Comparison of ENCODE assay signal across 19 mouse cellular contexts in genomic region chr13:32833237-32833636, GRCm38 (mm10). TPM values are rescaled to one million over a fixed set of nuclear protein-coding genes. Genes with fewer than 3 reads are reported as not detected.
DNase-seq lines count a peak whose midpoint lies in the region; ATAC-seq and TF ChIP-seq lines count a peak whose summit lies in the region.
"Had no signal": no experiment of that assay in that cellular context is flagged by ENCODE, and none has a peak within 500 bp of the region (broad histone marks: within the 10 kb centered on the region; RNA-seq: fewer than 3 reads in every experiment).

No protein-coding gene starts in this region.

- H3K79me2 ChIP-seq in CH12.LX (replicated peaks; ENCODE audit: control insufficient read depth, extremely low read depth, insufficient read depth, poor library complexity, severe bottlenecking) = no peaks in the 10 kb centered on the region

- no peak for TF ChIP-seq EP300 in CH12.LX (IDR thresholded peaks at IDR 0.05; ENCODE audit: low read length)

- TF ChIP-seq RAD21 in CH12.LX (IDR thresholded peaks at IDR 0.05; ENCODE audit: low read depth, low read length) = no peak

- H3K4me2 ChIP-seq in CH12.LX (ENCODE audit: insufficient read depth, low read depth, poor library complexity, severe bottlenecking) = no peak overlapping the region
- H3K4me2 ChIP-seq: forebrain, embryonic 15.5 days; heart, embryonic 15.5 days; hindbrain, embryonic 14.5 days; lung, embryonic 15.5 days; midbrain, embryonic 13.5 days had no signal

- peak; percentile 30 for DNase-seq in lung, postnatal 36 days
- DNase-seq in lung, postnatal 4 days = no peak
- peak; percentile 38 for DNase-seq in CH12.LX (ENCODE audit: extremely low read depth)
- DNase-seq in brain, adult 2 months (ENCODE audit: low read depth, low spot score) = peak; percentile 84
- no peak for DNase-seq in cerebellum, adult 8-10 months
- no peak for DNase-seq in c-Kit-positive CD71-positive TER-119-positive erythroid progenitor cells, embryonic 14.5 days (ENCODE audit: low spot score)
- DNase-seq: adrenal gland, postnatal 14 days; gastrocnemius, postnatal 14 days; kidney, adult 2 months; liver had no signal

- no peaks in the 10 kb centered on the region for H3K36me3 ChIP-seq in CH12.LX (replicated peaks in 1 of 2; ENCODE audit: control insufficient read depth in 1 of 2, insufficient read depth in 1 of 2, low read length in 1 of 2)
- H3K36me3 ChIP-seq: forebrain, embryonic 15.5 days; heart, embryonic 15.5 days; lung, embryonic 15.5 days; midbrain, embryonic 13.5 days had no signal

- ATAC-seq in megakaryocyte progenitor cell, adult 5-6 weeks (replicated peaks; ENCODE audit: poor library complexity) = peak; percentile 35
- ATAC-seq: forebrain, embryonic 15.5 days; midbrain, embryonic 13.5 days had no signal

- no peak for TF ChIP-seq POLR2A in CH12.LX (IDR thresholded peaks at IDR 0.05; ENCODE audit: low read depth, low read length)

- no peak overlapping the region for H3K9ac ChIP-seq in CH12.LX (ENCODE audit: insufficient read depth, low read depth)
- H3K9ac ChIP-seq: forebrain, embryonic 15.5 days; heart, embryonic 15.5 days; hindbrain, embryonic 14.5 days; lung, embryonic 15.5 days; midbrain, embryonic 13.5 days had no signal

- in situ Hi-C loops in CH12.LX (cut with MboI; ENCODE audit: low pct_ligation_motif_present, low pct_unique_long_range_greater_than_20kb, low sequenced_read_pairs) = no loop called here

- H3K27ac ChIP-seq in CH12.LX (ENCODE audit: insufficient read depth, low read depth) = no peak overlapping the region
- H3K27ac ChIP-seq: forebrain, embryonic 15.5 days; heart, embryonic 15.5 days; hindbrain, embryonic 14.5 days; lung, embryonic 15.5 days; midbrain, embryonic 13.5 days had no signal

- H3K27me3 ChIP-seq in CH12.LX (replicated peaks) = no peaks in the 10 kb centered on the region
- H3K27me3 ChIP-seq: forebrain, embryonic 15.5 days; heart, embryonic 15.5 days; lung, embryonic 15.5 days; midbrain, embryonic 13.5 days had no signal

- TF ChIP-seq CTCF in CH12.LX (conservative IDR thresholded peaks at IDR 0.05 in 1 of 2, IDR thresholded peaks at IDR 0.05 in 1 of 2; ENCODE audit: low read depth in 2 of 2, low read length in 2 of 2) = no peak

- no peak overlapping the region for H3K4me3 ChIP-seq in CH12.LX (replicated peaks in 1 of 3; ENCODE audit: low read depth in 2 of 3, low read length in 2 of 3, poor library complexity in 1 of 3)
- H3K4me3 ChIP-seq: forebrain, embryonic 15.5 days; heart, embryonic 15.5 days; lung, embryonic 15.5 days; midbrain, embryonic 13.5 days had no signal

- no peaks in the 10 kb centered on the region for H3K9me3 ChIP-seq in CH12.LX (replicated peaks; ENCODE audit: low read length)
- H3K9me3 ChIP-seq: forebrain, embryonic 15.5 days; heart, embryonic 15.5 days; lung, embryonic 15.5 days; midbrain, embryonic 13.5 days had no signal

- dilution Hi-C loops in CH12.LX (cut with MboI; ENCODE audit: extremely low pct_ligation_motif_present, extremely low pct_unique_long_range_greater_than_20kb, low sequenced_read_pairs) = no loop called here

- H3K4me1 ChIP-seq in CH12.LX (ENCODE audit: control insufficient read depth in 1 of 2, insufficient read depth in 2 of 2) = peaks cover 10 to 84% of the 10 kb centered on the region in 2 experiments
- H3K4me1 ChIP-seq: forebrain, embryonic 15.5 days; heart, embryonic 15.5 days; lung, embryonic 15.5 days; midbrain, embryonic 13.5 days had no signal

TF ChIP-seq in CH12.LX, 34 proteins besides CTCF, POLR2A, EP300 and RAD21:
- TF ChIP-seq E2F4 (IDR thresholded peaks at IDR 0.05; ENCODE audit: insufficient replicate concordance, low read depth, low read length) (no peak), MYC (IDR thresholded peaks at IDR 0.05; ENCODE audit: low read depth, low read length) (no peak), POLR2AphosphoS2 (IDR thresholded peaks at IDR 0.05; ENCODE audit: low read depth, low read length) (no peak), TBP (conservative IDR thresholded peaks at IDR 0.05; ENCODE audit: low read depth, low read length) (no peak), ZNF384 (IDR thresholded peaks at IDR 0.05; ENCODE audit: low read depth, low read length) (no peak), UBTF (IDR thresholded peaks at IDR 0.05; ENCODE audit: low read depth, low read length) (no peak), CHD1 (IDR thresholded peaks at IDR 0.05; ENCODE audit: low read depth, low read length) (no peak), SMC3 (IDR thresholded peaks at IDR 0.05; ENCODE audit: low read depth, low read length) (no peak), JUND (conservative IDR thresholded peaks at IDR 0.05; ENCODE audit: low read depth, low read length) (no peak), CHD2 (IDR thresholded peaks at IDR 0.05; ENCODE audit: low read length) (no peak), ZMIZ1 (IDR thresholded peaks at IDR 0.05; ENCODE audit: low read depth, low read length) (no peak), GABPA (IDR thresholded peaks at IDR 0.05; ENCODE audit: insufficient replicate concordance, low read depth, low read length) (no peak), ZKSCAN1 (IDR thresholded peaks at IDR 0.05; ENCODE audit: borderline replicate concordance, low read depth, low read length) (no peak), NELFE (IDR thresholded peaks at IDR 0.05; ENCODE audit: low read depth, low read length) (no peak), MAX (IDR thresholded peaks at IDR 0.05; ENCODE audit: low read length) (no peak), PAX5 (IDR thresholded peaks at IDR 0.05; ENCODE audit: low read length) (no peak), MAFK (IDR thresholded peaks at IDR 0.05; ENCODE audit: insufficient replicate concordance, low read length) (no peak), RCOR1 (conservative IDR thresholded peaks at IDR 0.05; ENCODE audit: low read depth, low read length) (no peak), ZC3H11A (IDR thresholded peaks at IDR 0.05; ENCODE audit: low read depth, low read length) (no peak)
TF ChIP-seq in CH12.LX: peak in this region for 0.

RNA-seq across cellular contexts. Expression of gene Serpinb1a, which starts 17.7 kb away (rescaled TPM):
- 1.7 and 2.5 TPM in 2 replicates for total RNA-seq in CH12.LX (2012; rRNA removed)
- 9.3 and 11.5 TPM in 2 replicates for total RNA-seq in CH12.LX (2014; rRNA removed)
- 23.0 and 24.9 TPM in 2 replicates for polyA plus RNA-seq in CH12.LX (2012; ENCODE audit: insufficient read length, low read depth)
- 432 and 510 TPM in 2 replicates for total RNA-seq in megakaryocyte progenitor cell, adult 5-6 weeks (2015)
- total RNA-seq in megakaryocyte progenitor cell, adult 5-6 weeks (2017) = 500 and 560 TPM in 2 replicates

RNA-seq across cellular contexts. Expression of gene D930007J09Rik, which starts 30.6 kb away (rescaled TPM):
- total RNA-seq in CH12.LX (2012; rRNA removed) (14.4 and 14.6 TPM in 2 replicates), CH12.LX (2014; rRNA removed) (not detected in 2 replicates)
- not detected in 2 replicates for polyA plus RNA-seq in CH12.LX (2012; ENCODE audit: insufficient read length, low read depth)
- total RNA-seq in megakaryocyte progenitor cell, adult 5-6 weeks (2015) = not detected in 2 replicates
- total RNA-seq in megakaryocyte progenitor cell, adult 5-6 weeks (2017) = not detected in 2 replicates
- total RNA-seq: adrenal gland, postnatal 14 days; gastrocnemius, postnatal 14 days had no signal
- polyA plus RNA-seq: forebrain, embryonic 15.5 days; heart, embryonic 15.5 days; hindbrain, embryonic 14.5 days; kidney, adult 2 months; lung, embryonic 15.5 days; midbrain, embryonic 13.5 days; neural tube, embryonic 11.5 days; testis, adult 2 months had no signal

RNA-seq across cellular contexts. Expression of gene Wrnip1, which starts 31.4 kb away (rescaled TPM):
- 61.4 and 61.7 TPM in 2 replicates for total RNA-seq in CH12.LX (2012; rRNA removed)
- 60.5 and 66.4 TPM in 2 replicates for total RNA-seq in CH12.LX (2014; rRNA removed)
- polyA plus RNA-seq in CH12.LX (2012; ENCODE audit: insufficient read length, low read depth) = 47.4 and 50.5 TPM in 2 replicates
- total RNA-seq in megakaryocyte progenitor cell, adult 5-6 weeks (2015) = 14.6 and 18.2 TPM in 2 replicates
- 32.3 and 39.6 TPM in 2 replicates for total RNA-seq in megakaryocyte progenitor cell, adult 5-6 weeks (2017)

RNA-seq across cellular contexts. Expression of gene Mylk4, which starts 49.5 kb away (rescaled TPM):
- total RNA-seq in CH12.LX (2012; rRNA removed) (not detected in 2 replicates), CH12.LX (2014; rRNA removed) (not detected in 2 replicates)
- 0.04 and 0.11 TPM in 2 replicates for polyA plus RNA-seq in CH12.LX (2012; ENCODE audit: insufficient read length, low read depth)
- not detected in 2 replicates for total RNA-seq in megakaryocyte progenitor cell, adult 5-6 weeks (2015)
- not detected in 2 replicates for total RNA-seq in megakaryocyte progenitor cell, adult 5-6 weeks (2017)
- total RNA-seq: ES-E14 had no signal

Comparison
In these comparisons a context has a peak if more than half of its experiments do, and no peak if none do; other contexts are left out.
1. DNase-seq: peak in lung, postnatal 36 days (single experiment), CH12.LX (single experiment) and brain, adult 2 months (single experiment); none in lung, postnatal 4 days (0 of 2), cerebellum, adult 8-10 months (single experiment) and c-Kit-positive CD71-positive TER-119-positive erythroid progenitor cells, embryonic 14.5 days (single experiment).
2. RNA of gene Serpinb1a, which starts 17.7 kb away (total RNA-seq): 432 to 560 TPM in megakaryocyte progenitor cell, adult 5-6 weeks; 1.7 to 11.5 TPM in CH12.LX; every median in the first group is over 10 times any median in the second.